Mouse (Mus musculus): ENCODE data around the gene Zfp993. TPM values are rescaled to one million over a fixed set of nuclear protein-coding genes. Genes with fewer than 3 reads are reported as not detected.

Zfp993 gene
- polyA plus RNA-seq, 1 experiment from 2014 or later, result 2.9 TPM

Other genes with a start within 250 kb of the Zfp993 start
- 1.8 and 1.9 TPM in 2 replicates for gene Zfp992, start 161.9 kb upstream of the Zfp993 start, polyA plus RNA-seq (2014; fragmentation: Nextera tagmentation; extraction: Ambion mirVana)
- 0.11 and 0.15 TPM in 2 replicates for gene Zfp981, start 108.9 kb upstream of the Zfp993 start, polyA plus RNA-seq (2014; fragmentation: Nextera tagmentation; extraction: Ambion mirVana)

All from forebrain, embryonic 14.5 days (tissue).